Mouse (Mus musculus): ENCODE data around the gene Slc22a23.
A peak's percentile ranks its signal among the peaks of the same experiment; 100 is the strongest.
"Not testable (repeated sequence)": the region's sequence is repeated elsewhere in the genome, so short reads cannot be mapped to it uniquely, and the experiment has no call there.

The Slc22a23 gene

GRCm38 (mm10) chr13:34345128-34346085 lies at the start of gene Slc22a23:
Gene Slc22a23, minus strand, starts transcription at chr13:34345182.
- DNase-seq = peak; percentile 75

GRCm38 (mm10) chr13:34394305-34394704 lies 49.3 kb upstream of the Slc22a23 start:
- not testable (repeated sequence) for DNase-seq

- DNase-seq = no peak
Measured at GRCm38 (mm10) chr13:34392376-34392775, 47.4 kb upstream of the Slc22a23 start.

- no peak for DNase-seq
Measured at GRCm38 (mm10) chr13:34388219-34388618, 43.2 kb upstream of the Slc22a23 start.

GRCm38 (mm10) chr13:34383416-34383815 lies 38.4 kb upstream of the Slc22a23 start:
- no peak for DNase-seq

DNA sequence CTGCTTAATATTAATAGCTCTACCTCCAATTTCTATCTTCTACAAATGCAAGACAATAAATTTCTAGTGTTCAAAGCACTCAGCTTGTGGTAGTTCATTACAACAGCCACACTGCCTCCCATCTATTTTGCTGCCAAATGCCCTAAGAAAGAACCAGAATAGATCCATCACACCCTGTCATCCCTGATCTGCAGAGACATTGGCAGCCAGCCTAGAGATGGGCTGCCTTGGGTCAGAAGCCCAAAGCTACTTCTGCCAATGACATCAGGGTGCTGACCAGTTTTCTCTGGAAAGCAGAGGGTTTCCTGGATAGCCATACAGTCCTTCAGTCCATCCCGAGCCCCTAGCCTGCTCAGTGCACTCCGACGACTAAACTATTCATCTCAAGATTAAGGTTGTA lies 33.9 kb upstream of the Slc22a23 start:
- no peak for DNase-seq

DNA sequence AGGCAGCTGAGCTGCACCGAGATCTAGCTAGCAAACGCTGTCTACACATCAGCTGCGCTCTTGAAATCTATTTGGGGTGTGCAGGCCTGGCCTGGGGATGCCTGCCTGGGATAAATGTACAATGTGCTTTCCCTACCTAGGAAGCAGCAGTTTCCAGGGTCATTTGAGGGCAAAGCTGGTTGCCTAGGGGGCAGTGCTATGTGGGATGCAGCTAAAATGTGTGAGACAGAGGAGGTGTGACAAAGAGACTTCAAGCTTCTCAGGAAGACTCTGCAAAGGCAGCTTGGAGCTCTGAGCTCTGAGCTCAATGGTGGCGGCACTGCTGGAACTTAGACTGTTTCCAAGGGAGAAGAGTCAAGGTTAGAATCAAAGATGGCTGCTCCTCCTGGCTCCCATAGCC lies 30.2 kb upstream of the Slc22a23 start:
- DNase-seq = no peak

GRCm38 (mm10) chr13:34372870-34373478 lies 28.0 kb upstream of the Slc22a23 start:
- no peak for DNase-seq

DNA sequence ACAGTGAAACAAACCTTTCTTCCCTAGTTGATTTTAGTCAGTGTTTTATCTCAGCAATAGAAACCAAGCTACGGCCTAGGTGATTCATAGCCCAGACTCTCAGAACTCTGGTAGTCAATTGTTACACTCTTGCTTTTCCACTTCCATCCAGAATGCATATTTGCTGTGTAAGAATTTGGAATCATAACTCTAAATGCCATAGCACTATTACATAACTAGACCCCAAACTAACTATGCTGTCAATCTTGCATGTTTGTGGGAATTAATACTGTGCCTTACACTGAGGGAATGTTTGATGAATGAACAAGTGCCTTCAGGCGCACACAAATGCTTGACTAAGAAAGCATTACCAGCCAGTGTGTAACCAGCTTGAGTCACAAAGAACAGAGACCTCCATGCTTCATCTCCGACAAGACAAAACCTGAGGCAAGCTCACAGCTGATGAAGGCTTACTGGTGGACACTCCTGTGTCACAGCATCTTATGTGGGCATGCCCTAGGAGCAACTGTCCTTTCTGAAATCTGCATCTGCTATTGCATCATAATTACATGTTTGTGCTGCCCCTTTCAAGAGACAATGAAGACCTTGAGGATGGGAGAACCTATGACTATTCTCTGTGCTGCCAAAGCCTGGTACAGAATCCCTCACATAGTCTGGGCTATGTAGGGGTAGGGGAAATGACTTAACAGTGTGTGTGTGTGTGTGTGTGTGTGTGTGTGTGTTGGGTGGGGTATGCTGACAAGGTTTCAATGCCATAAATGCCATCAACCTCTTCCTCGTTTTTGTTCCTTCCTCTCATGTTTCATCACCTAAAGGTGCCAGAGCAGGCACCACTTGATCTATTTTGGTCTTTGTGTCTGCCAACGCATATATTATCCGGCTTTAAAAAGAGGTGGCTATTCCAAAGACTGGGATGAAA lies 27.2 kb upstream of the Slc22a23 start:
- DNase-seq = no peak

- no peak for DNase-seq
Measured at GRCm38 (mm10) chr13:34370281-34370825, 25.4 kb upstream of the Slc22a23 start.

DNA sequence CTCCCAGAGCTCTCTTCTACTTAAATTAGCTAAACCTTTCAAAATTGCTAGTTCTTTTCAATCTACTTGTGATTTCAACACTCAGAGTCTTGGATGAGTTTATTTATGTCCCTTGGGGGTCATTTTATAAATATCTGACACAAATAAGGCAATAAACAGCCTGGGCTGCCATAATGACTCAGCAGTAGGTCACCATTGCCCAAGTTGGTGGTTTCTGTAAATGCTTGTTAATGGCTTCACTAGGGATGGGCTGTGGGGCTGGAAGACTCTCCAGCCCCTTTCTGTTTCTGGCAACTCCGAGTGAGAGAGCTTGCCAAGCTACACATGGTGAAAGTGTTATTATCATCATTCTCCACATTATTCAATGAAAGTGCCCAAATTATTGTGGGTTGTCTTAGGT lies 20.2 kb upstream of the Slc22a23 start:
- peak; percentile 9 for DNase-seq

DNA sequence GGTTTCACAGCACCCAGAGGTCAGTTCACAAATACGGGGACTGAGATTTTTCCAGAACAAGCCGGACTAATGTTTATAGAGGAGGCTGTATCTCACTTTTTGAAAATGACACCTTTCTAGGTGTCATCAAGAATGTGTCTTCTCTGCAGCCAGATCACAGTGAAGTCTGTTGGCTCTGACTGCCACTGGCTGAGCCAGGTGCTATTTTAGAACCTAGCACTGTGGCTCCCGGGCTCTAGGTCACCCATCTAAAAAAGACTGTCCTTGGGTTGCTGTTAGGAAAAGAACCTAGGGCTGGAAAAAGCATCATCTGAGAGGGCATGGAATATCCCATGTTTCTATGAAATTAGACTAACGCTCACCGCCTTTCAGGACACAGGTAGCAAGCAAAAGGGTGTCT lies 10.7 kb upstream of the Slc22a23 start:
- no peak for DNase-seq

DNA sequence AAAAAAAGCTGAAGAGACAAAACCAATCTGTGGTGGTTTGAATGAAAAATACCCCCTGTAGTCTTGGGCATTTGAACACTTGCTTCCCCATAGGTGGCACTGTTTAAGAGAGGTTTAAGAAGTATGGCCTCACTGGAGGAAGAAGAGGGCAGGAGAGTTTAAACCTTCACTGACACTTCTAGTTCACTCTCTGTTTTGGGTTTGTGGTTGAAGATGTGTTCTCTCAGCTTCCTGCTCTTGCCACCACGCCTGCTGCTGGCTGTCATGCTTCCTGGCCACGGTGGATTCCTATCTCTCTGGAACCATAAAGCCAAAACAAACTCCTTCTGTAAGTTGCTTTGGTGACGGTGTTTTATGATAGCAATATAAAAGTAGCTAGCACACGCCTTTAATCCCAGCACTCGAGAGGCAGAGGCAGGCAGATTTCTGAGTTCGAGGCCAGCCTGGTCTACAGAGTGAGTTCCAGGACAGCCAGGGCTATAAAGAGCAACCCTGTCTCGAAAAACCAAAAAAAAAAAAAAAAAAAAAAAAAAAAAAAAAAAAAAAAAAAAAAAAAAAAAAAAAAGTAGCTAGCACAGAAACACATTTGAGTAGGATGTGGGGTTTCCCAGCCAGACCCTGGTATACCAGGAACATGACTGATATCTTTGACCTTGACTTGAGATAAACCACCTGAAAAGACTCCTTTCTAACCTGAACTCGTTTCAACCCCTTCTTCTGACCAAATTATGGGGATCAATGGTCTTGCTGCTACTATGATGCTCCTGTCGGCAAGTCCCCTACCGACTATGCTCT lies 10.0 kb upstream of the Slc22a23 start:
- no peak for DNase-seq

- no peak for DNase-seq
Measured at GRCm38 (mm10) chr13:34353241-34353640, 8.3 kb upstream of the Slc22a23 start.

DNA sequence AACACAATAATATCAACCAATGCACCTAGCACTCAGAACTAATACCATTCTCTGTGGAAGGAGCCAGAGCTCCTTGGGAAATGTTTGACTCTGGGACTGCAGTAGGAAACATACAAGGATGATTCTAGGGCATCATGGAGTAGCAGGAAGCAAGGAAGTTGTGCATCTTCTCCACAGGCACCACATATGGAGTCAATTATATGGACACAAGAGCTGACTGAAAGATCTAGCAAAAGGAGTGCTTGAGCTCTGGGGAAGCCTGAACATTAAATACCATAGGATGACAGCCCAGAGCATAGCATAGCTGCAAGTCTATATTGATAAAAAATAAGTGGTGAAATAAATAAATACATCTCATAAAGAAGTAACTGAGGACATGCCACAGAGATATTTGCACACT lies 6.5 kb upstream of the Slc22a23 start:
- no peak for DNase-seq

DNA sequence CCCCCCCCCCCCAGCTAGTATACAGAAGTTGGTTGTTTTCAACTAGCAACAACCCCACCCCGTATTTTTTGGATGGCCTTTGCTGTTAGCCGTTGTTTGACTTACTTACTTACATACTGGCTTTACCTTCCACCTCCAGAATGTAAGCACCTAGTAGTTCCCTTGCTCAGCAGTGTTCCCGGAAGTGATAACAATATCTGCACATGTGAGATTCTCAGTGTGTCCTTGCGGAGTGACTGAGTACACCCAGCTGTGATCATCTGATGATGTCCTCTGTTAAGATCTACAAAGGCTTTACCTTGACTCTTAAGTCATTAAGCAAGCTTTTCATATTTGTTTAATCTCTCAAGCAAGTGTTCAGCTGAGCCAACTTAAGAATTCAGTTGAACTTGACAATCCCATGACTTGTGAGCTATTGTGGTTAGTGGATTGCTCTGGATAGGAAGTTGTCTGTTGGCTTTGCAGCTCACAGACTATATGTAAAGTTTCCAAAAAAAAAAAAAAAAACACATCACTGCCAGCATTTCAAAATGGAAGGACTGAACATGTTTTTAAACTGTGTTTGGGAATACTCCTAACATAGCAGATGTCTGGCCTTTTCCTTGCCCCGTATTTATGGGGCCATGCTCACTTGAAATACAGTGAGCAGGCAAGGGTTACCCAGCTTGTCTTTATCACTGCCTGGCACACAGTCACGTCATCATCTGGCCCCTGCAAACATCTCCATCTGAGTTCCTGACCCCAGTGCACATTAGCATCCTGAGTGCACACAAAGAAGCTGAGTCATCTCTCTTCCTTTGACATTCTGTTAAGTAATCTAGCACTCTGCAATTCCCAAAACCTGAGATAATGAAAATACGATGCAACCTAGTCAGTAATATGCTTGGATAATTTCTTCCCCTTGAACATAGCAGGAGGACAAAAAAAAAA lies 3.2 kb upstream of the Slc22a23 start:
- DNase-seq = no peak

DNA sequence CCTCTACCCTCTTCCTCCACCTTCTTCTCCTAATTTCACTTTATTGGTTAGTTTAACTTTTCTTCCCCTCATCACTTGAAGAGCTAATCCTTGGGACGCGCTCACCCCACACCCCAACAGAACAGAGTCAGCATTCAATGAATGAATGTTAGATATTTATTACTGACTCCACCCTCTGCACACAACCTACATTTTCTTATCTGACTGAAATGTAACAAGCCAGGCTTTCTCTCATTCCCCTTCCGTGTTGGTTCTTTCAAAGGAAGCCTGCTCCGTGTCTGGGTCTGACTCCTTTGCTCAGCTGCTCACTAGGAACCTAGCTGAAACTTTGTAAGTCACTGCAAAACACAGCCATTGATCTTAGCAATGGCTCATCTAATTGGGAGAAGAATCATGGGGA lies 1.8 kb upstream of the Slc22a23 start:
- no peak for DNase-seq

DNA sequence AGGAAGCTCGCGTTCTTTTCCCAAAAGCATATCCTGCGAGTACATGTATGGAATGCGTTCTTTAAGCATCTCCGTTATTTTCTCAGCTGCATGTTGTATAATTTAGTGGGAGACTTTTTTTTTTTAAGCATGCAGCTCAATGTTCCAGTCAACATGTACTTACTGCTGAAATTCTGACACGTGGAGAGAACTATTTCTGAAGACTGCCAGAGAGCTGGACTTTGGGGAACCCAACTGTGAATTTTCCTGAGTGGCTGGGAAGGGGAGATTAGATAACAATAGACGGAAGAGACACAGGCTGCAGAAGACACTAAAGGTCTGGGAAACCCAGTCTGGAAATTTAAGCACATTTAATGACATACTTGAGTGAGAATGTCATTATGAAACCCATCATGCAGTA lies 1.3 kb upstream of the Slc22a23 start:
- DNase-seq = no peak

DNA sequence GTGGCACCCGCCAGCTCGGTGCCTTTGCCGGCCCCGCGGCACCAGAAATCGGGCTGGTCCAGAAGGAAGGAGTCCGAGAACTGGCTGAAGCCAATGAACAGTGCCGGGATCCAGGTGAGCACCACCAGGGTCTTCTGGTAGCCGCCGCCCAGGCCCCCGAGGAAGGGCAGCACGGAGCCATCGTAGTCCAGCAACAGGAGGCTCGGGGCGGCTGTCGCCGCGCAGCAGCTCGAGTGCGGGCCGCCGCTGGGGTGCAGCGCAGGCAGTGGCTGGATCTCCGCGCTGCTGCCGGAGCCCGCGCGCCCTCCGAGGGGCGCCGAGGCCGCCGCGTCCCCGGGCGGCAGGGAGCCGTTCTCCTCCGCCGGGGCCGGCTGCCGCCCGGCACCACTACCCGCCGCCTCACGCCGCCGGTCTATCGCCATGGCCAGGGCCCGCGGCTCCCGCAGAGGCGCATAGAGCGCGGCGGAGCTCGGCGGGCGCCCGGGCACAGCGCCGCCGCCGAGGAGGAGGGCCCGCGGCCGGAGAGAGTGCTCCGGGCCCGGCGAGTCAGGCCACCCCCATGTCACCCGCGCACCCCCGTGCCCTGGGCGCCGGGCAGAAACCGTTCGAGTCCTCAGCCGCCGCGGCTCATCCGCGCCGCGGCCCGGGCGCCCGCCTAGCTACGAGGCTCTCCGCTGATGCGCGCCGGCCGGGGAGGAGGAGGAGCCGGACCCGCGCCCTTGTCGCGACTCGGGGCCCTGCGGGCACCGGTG lies 430 bp downstream of the Slc22a23 start:
- peak; percentile 8 for DNase-seq

Measured in lung, postnatal 36 days (tissue).